Mouse (Mus musculus) forebrain, postnatal 0 days (tissue): Measurements from ENCODE around the gene Ccng2. TPM values are rescaled to one million over a fixed set of nuclear protein-coding genes. Genes with fewer than 3 reads are reported as not detected.
A peak's percentile ranks its signal among the peaks of the same experiment; 100 is the strongest.

Experiments
- ATAC-seq: fragments of 200-750 bp; cut with Nextera tagmentation; 2 replicates; pipeline ENCODE4 v1.8.0; 2017; ENCODE audit warnings: mild to moderate bottlenecking, moderate library complexity
- DNase-seq: peaks from one replicate; pipeline ENCODE4 v3.0.0-alpha.2; 2015
- H3K27ac ChIP-seq: fragments of 300-500 bp; sonication (generic); 2 replicates; pipeline ENCODE4 v1.5.1; 2014; ENCODE audit warnings: low read depth, mild to moderate bottlenecking, antibody characterized with exemption, low read length, moderate library complexity, mixed read lengths
- H3K27me3 ChIP-seq: fragments of 300-500 bp; sonication (generic); 2 replicates; pipeline ENCODE4 v1.6.1; 2014; ENCODE audit warnings: mild to moderate bottlenecking, low read length, mixed read lengths; ENCODE audit not compliant: insufficient read depth
- H3K36me3 ChIP-seq: fragments of 300-500 bp; sonication (generic); 2 replicates; pipeline ENCODE4 v1.6.1; 2014; ENCODE audit warnings: mild to moderate bottlenecking, moderate library complexity; ENCODE audit not compliant: insufficient read depth
- H3K4me1 ChIP-seq: fragments of 300-500 bp; sonication (generic); 2 replicates; pipeline ENCODE4 v1.6.1; 2014; ENCODE audit warnings: antibody characterized with exemption; ENCODE audit not compliant: insufficient read depth
- H3K4me2 ChIP-seq: fragments of 300-500 bp; sonication (generic); 2 replicates; pipeline ENCODE4 v1.6.1; 2014; ENCODE audit warnings: low read depth, mild to moderate bottlenecking, moderate library complexity
- H3K4me3 ChIP-seq: fragments of 300-500 bp; sonication (generic); 2 replicates; pipeline ENCODE4 v1.5.1; 2014; ENCODE audit warnings: low read depth, low read length, mixed read lengths
- H3K9ac ChIP-seq: fragments of 300-500 bp; sonication (generic); 2 replicates; pipeline ENCODE4 v1.6.1; 2014; ENCODE audit warnings: mild to moderate bottlenecking
- H3K9me3 ChIP-seq: fragments of 300-500 bp; sonication (generic); 2 replicates; pipeline ENCODE4 v1.6.1; 2016; ENCODE audit warnings: low read length
- CTCF ChIP-seq: sonication (generic); IDR thresholded peaks from 2 replicates; pipeline ENCODE4 v1.5.1; 2016; ENCODE audit warnings: antibody characterized with exemption, control low read depth, low read depth
- WGBS: fragments of 180-500 bp; shearing (Covaris S2); extraction: QIAGEN DNeasy Blood & Tissue Kit; methylation state at CpG from one replicate; pipeline ENCODE4 v1.1.7; 2014; 5-methylcytosine and 5-hydroxymethylcytosine counted together
- polyA plus RNA-seq: library from polyadenylated mRNA; unstranded; fragments of >200 nt; fragmentation: Nextera tagmentation; extraction: Ambion mirVana; gene quantifications from 2 replicates; pipeline ENCODE4 v1.2.1, GENCODE M21; 2015
- total RNA-seq: library from RNA; depleted of rRNA; stranded (reverse); fragments of >200 nt; gene quantifications from 2 replicates; pipeline ENCODE4 v1.2.3, GENCODE M21; 2014

Ccng2 gene
- total and polyA plus RNA-seq, 2 experiments from 2014 or later: 49.7 to 73.4 TPM

- no peak overlapping the region for H3K4me3 ChIP-seq
- ATAC-seq (no peak), DNase-seq (no peak)
- H3K9ac ChIP-seq: no peak overlapping the region
- no peaks in the 10 kb centered on the region for H3K9me3 ChIP-seq
- no peaks in the 10 kb centered on the region for H3K27me3 ChIP-seq
- no peak overlapping the region for H3K27ac ChIP-seq
- TF ChIP-seq CTCF: no peak
- H3K36me3 ChIP-seq: no peaks in the 10 kb centered on the region
- no peak overlapping the region for H3K4me2 ChIP-seq
- WGBS: 96% methylated on average over 2 of the region's 2 CpGs
- no peaks in the 10 kb centered on the region for H3K4me1 ChIP-seq
Measured at GRCm38 (mm10) chr5:93232838-93233237, 34.2 kb upstream of the Ccng2 start.

GRCm38 (mm10) chr5:93234130-93234529 is 32.9 kb upstream of the Ccng2 start:
- Histone ChIP-seq H3K4me2 (no peak overlapping the region), H3K36me3 (no peaks in the 10 kb centered on the region), H3K9me3 (no peaks in the 10 kb centered on the region), H3K4me1 (no peaks in the 10 kb centered on the region), H3K27ac (no peak overlapping the region), H3K27me3 (no peaks in the 10 kb centered on the region), H3K4me3 (no peak overlapping the region), H3K9ac (no peak overlapping the region)
- ATAC-seq: peak; percentile 27; the same call in 1 of the 2 replicates
- DNase-seq: no peak
- TF ChIP-seq CTCF: no peak
- WGBS: 37% methylated on average over 4 of the region's 4 CpGs

GRCm38 (mm10) chr5:93234605-93235004 is 32.5 kb upstream of the Ccng2 start:
- DNase-seq: no peak
- no peaks in the 10 kb centered on the region for H3K9me3 ChIP-seq
- TF ChIP-seq CTCF: no peak
- no peak overlapping the region for H3K4me3 ChIP-seq
- no peaks in the 10 kb centered on the region for H3K36me3 ChIP-seq
- ATAC-seq: no peak
- WGBS: 78% methylated on average over 2 of the region's 2 CpGs
- H3K27me3 ChIP-seq: no peaks in the 10 kb centered on the region
- H3K9ac ChIP-seq: no peak overlapping the region
- no peak overlapping the region for H3K4me2 ChIP-seq
- no peaks in the 10 kb centered on the region for H3K4me1 ChIP-seq
- no peak overlapping the region for H3K27ac ChIP-seq

- DNase-seq (no peak), ATAC-seq (no peak)
- Histone ChIP-seq H3K9ac (no peak overlapping the region), H3K4me1 (no peaks in the 10 kb centered on the region), H3K4me3 (no peak overlapping the region), H3K9me3 (no peaks in the 10 kb centered on the region), H3K36me3 (no peaks in the 10 kb centered on the region), H3K27ac (no peak overlapping the region), H3K27me3 (no peaks in the 10 kb centered on the region), H3K4me2 (no peak overlapping the region)
- no peak for TF ChIP-seq CTCF
- 56% methylated on average over 3 of the region's 3 CpGs for WGBS
Measured at GRCm38 (mm10) chr5:93235888-93236287, 31.2 kb upstream of the Ccng2 start.

- ATAC-seq: no peak
- Histone ChIP-seq H3K4me1 (no peaks in the 10 kb centered on the region), H3K9me3 (no peaks in the 10 kb centered on the region), H3K27me3 (no peaks in the 10 kb centered on the region), H3K36me3 (no peaks in the 10 kb centered on the region), H3K4me2 (no peak overlapping the region), H3K27ac (no peak overlapping the region), H3K4me3 (no peak overlapping the region), H3K9ac (no peak overlapping the region)
- no peak for DNase-seq
- WGBS: 81% methylated on average over 4 of the region's 4 CpGs
- no peak for TF ChIP-seq CTCF
Measured at GRCm38 (mm10) chr5:93236541-93236940, 30.5 kb upstream of the Ccng2 start.

- DNase-seq: no peak
Measured at GRCm38 (mm10) chr5:93239590-93240544, 27.2 kb upstream of the Ccng2 start.

GRCm38 (mm10) chr5:93245280-93245679 is 21.8 kb upstream of the Ccng2 start:
- Histone ChIP-seq H3K36me3 (no peaks in the 10 kb centered on the region), H3K9me3 (no peaks in the 10 kb centered on the region), H3K4me2 (no peak overlapping the region), H3K27me3 (no peaks in the 10 kb centered on the region), H3K9ac (no peak overlapping the region), H3K4me3 (no peak overlapping the region), H3K27ac (no peak overlapping the region), H3K4me1 (no peaks in the 10 kb centered on the region)
- TF ChIP-seq CTCF: no peak
- no peak for DNase-seq
- no peak for ATAC-seq
- WGBS: 63% methylated on average over 2 of the region's 2 CpGs

More at GRCm38 (mm10) chr5:93239590-93240544, 27.2 kb upstream of the Ccng2 start:
- H3K9me3 ChIP-seq: no peaks in the 10 kb centered on the region
- H3K36me3 ChIP-seq: no peaks in the 10 kb centered on the region
- 85% methylated on average over 8 of the region's 8 CpGs for WGBS
- no peak for TF ChIP-seq CTCF
- no peak overlapping the region for H3K9ac ChIP-seq
- no peaks in the 10 kb centered on the region for H3K27me3 ChIP-seq
- H3K27ac ChIP-seq: no peak overlapping the region
- no peak overlapping the region for H3K4me3 ChIP-seq
- no peak overlapping the region for H3K4me2 ChIP-seq
- H3K4me1 ChIP-seq: no peaks in the 10 kb centered on the region
- ATAC-seq: no peak
